Mouse (Mus musculus) kidney, adult 2 months (tissue): Measurements from ENCODE around the gene Kcnab3.

Source experiments
- CTCF ChIP-seq: fragments of 200-500 bp; conservative IDR thresholded peaks from 2 replicates; pipeline ENCODE4 v1.5.1; 2011; ENCODE audit warnings: low read depth, mild to moderate bottlenecking, control low read depth, low read length, moderate library complexity, mixed read lengths; ENCODE audit not compliant: insufficient read depth, insufficient read length
- POLR2A ChIP-seq: fragments of 200-500 bp; IDR thresholded peaks from one replicate; pipeline ENCODE4 v1.6.1; 2011; ENCODE audit warnings: low read depth, low read length, control low read depth

DNA sequence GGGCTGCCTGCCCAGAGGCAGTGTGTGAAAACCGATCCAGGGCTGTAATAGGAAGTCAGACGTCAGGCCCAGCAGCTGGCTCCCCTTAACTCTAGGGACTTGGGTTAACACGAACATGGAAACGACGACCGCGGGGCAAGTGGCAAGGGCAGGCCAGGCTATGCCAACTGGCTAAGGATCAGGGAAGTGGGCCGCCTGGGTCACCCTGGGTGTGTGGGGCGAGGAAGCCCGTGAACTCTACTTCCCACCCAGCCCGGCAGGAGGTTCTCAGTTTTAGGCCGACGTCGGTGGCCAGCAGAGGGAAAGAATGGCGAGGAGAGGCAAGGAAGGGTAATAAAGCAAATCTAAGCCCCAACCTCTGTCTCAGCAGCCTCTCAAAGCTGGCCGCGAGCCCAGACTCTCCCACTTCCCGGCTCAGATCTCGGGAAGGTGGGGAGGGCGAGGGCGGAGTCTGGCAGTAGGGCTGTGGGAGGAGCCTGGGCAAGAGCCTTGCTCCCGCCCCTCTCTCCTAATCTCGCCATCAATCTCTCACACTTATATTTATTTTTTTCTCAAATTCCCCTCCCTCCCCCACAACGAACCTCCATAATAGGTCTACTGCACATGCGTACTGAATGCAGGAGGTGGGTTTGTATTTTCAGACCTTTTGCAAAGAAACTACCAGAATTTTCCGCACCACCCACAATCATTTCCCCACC is 40.2 kb downstream of the Kcnab3 start:
- no peak for TF ChIP-seq CTCF
- peak; percentile 38 for TF ChIP-seq POLR2A
